Comparison of ENCODE assay signal across 8 mouse cellular contexts in the genomic region with DNA sequence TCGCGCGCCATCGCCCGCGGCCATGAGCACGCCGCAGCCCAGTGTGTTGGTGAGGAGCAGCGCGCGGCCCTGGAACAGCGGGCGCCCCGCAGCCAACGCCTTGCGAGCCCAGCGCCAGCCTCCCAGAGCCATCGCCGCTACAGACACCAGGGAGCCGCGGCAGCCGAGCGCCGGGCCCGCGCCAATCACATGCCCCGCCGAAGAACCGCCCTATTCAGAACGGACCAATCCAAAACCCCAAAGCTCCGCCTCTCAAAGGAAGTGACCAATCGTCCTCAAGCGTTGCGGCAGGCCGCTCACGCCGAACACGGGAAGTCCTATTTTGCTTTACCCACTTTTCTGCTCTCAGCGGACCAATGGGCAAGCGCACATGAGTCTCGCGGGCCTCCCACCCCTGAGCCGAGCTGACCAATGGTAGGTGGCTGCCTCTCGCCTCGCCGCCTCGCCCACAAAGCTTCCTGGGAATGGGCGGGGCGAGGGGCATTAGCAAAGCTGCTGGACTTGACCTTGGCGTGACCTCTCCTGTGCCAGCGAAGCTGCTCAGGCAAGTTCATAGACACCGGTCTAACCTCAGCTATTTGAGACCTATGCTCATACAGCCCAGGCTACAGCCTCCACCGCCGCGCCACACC. TPM values are rescaled to one million over a fixed set of nuclear protein-coding genes. Genes with fewer than 3 reads are reported as not detected.
DNase-seq lines count a peak whose midpoint lies in the region; ATAC-seq lines count a peak whose summit lies in the region.

A gene (minus strand): TSS at position 172 of the 632 bp plus-strand sequence.

- peak; percentile 98 for DNase-seq in NIH3T3 (ENCODE audit: low read depth)
- peak; percentile 96 to 97 for DNase-seq in cerebellum, postnatal 10 days
- peak; percentile 95 to 96 for DNase-seq in frontal cortex, postnatal 10 days (ENCODE audit: low spot score in 2 of 2)
- peak; percentile 94 to 99 for DNase-seq in layer of hippocampus, postnatal 14 days (ENCODE audit: low spot score in 2 of 2)
- DNase-seq in lung, postnatal 14 days, result peak; percentile 94
- DNase-seq in retina, adult 2 months (ENCODE audit: low read depth, low spot score), result peak; percentile 96
- peak; percentile 91 to 96 for DNase-seq in thymus, postnatal 36 days

- peak within 1 kb of the TSS; percentile 82 for H3K27ac ChIP-seq in hindbrain, embryonic 12.5 days

- peaks cover 45% of the 10 kb centered on the region for H3K4me1 ChIP-seq in hindbrain, embryonic 12.5 days

- H3K36me3 ChIP-seq in hindbrain, embryonic 12.5 days, result peaks cover 27% of the 10 kb centered on the region

- peak within 1 kb of the TSS; percentile 96 for H3K4me2 ChIP-seq in hindbrain, embryonic 12.5 days (replicated peaks)

- peak within 1 kb of the TSS; percentile 77 for H3K9ac ChIP-seq in hindbrain, embryonic 12.5 days

- no peaks in the 10 kb centered on the region for H3K9me3 ChIP-seq in hindbrain, embryonic 12.5 days (replicated peaks)

- WGBS in hindbrain, embryonic 12.5 days, result under 1% methylated on average over 54 of the region's 55 CpGs

- ATAC-seq in hindbrain, embryonic 12.5 days (ENCODE audit: low FRiP score), result peak; percentile 96

- peak within 1 kb of the TSS; percentile 63 for H3K4me3 ChIP-seq in hindbrain, embryonic 12.5 days

- H3K27me3 ChIP-seq in hindbrain, embryonic 12.5 days, result 0 out of 2 replicates have a peak, but pooled peaks cover 8% of the 10 kb centered on the region

RNA-seq across cellular contexts. Expression of the gene that starts here (rescaled TPM):
- polyA plus RNA-seq in hindbrain, embryonic 12.5 days (2016; fragmentation: Nextera tagmentation; extraction: Ambion mirVana), result 38.2 and 38.3 TPM in 2 replicates
- 10 to 100 TPM; 47.6 to 52.2 TPM for total RNA-seq in layer of hippocampus, postnatal 14 days (2021)

Comparison
In these comparisons a context has a peak if more than half of its experiments do, and no peak if none do; other contexts are left out.
1. Peak in every context shown above with its lines: DNase-seq, ATAC-seq, H3K4me3 ChIP-seq and H3K27ac ChIP-seq.